Mouse (Mus musculus) myocyte (in vitro differentiated cells): ENCODE measurements around the gene Plcxd2. TPM values are rescaled to one million over a fixed set of nuclear protein-coding genes. Genes with fewer than 3 reads are reported as not detected.
A peak's percentile ranks its signal among the peaks of the same experiment; 100 is the strongest.

Experiments used
- H3K27me3 ChIP-seq: one replicate; pipeline ENCODE4 v1.6.1; 2011; ENCODE audit not compliant: control insufficient read depth, insufficient read depth, insufficient read length
- H3K36me3 ChIP-seq: one replicate; pipeline ENCODE4 v1.6.1; 2011; ENCODE audit not compliant: control insufficient read depth, insufficient read depth
- H3K4me2 ChIP-seq: one replicate; pipeline ENCODE4 v1.6.1; 2011; ENCODE audit warnings: low read depth, control low read depth
- H3K4me3 ChIP-seq: one replicate; pipeline ENCODE4 v1.5.1; 2011; ENCODE audit warnings: mild to moderate bottlenecking, control low read depth, moderate library complexity
- H3K79me2 ChIP-seq: one replicate; pipeline ENCODE4 v1.6.1; 2011; ENCODE audit not compliant: control insufficient read depth, insufficient read depth
- H3ac ChIP-seq: one replicate; pipeline ENCODE4 v1.6.1; 2011; ENCODE audit not compliant: control insufficient read depth, insufficient read length
- CEBPB ChIP-seq: IDR thresholded peaks from 2 replicates; pipeline ENCODE4 v1.6.1; 2011; ENCODE audit warnings: mild to moderate bottlenecking, moderate library complexity; ENCODE audit not compliant: poor library complexity, insufficient read depth, severe bottlenecking
- E2F4 ChIP-seq: IDR thresholded peaks from one replicate; pipeline ENCODE4 v1.6.1; 2011; ENCODE audit warnings: mild to moderate bottlenecking, control low read depth, moderate library complexity; ENCODE audit not compliant: insufficient read depth
- MAX ChIP-seq: IDR thresholded peaks from one replicate; pipeline ENCODE4 v1.6.1; 2011; ENCODE audit warnings: low read depth, mild to moderate bottlenecking, control low read depth
- MYOD1 ChIP-seq, 3 experiments: IDR thresholded peaks; one replicate each; pipeline ENCODE4 v1.6.1; 2011; ENCODE audit warnings: control low read depth in 2 of 3, low read depth in 2 of 3, mild to moderate bottlenecking in 2 of 3, moderate library complexity in 1 of 3; ENCODE audit not compliant: insufficient read length in 2 of 3, control insufficient read depth in 1 of 3
- MYOG ChIP-seq, 3 experiments: IDR thresholded peaks; one replicate each; pipeline ENCODE4 v1.6.1; 2011; ENCODE audit warnings: control low read depth in 2 of 3, low read depth in 2 of 3, mild to moderate bottlenecking in 2 of 3; ENCODE audit not compliant: insufficient read length in 2 of 3, control insufficient read depth in 1 of 3, insufficient read depth in 1 of 3
- POLR2A ChIP-seq: IDR thresholded peaks from one replicate; pipeline ENCODE4 v1.6.1; 2011; ENCODE audit warnings: low read depth, mild to moderate bottlenecking, control low read depth, moderate library complexity; ENCODE audit not compliant: insufficient read length
- POLR2AphosphoS2 ChIP-seq: IDR thresholded peaks from one replicate; pipeline ENCODE4 v1.6.1; 2011; ENCODE audit warnings: low read depth, control low read depth; ENCODE audit not compliant: insufficient read length
- REST ChIP-seq: IDR thresholded peaks from one replicate; pipeline ENCODE4 v1.6.1; 2011; ENCODE audit warnings: mild to moderate bottlenecking, control low read depth, moderate library complexity; ENCODE audit not compliant: insufficient read depth, insufficient read length
- SRF ChIP-seq: IDR thresholded peaks from one replicate; pipeline ENCODE4 v1.6.1; 2011; ENCODE audit warnings: low read depth; ENCODE audit not compliant: control insufficient read depth, insufficient read length
- TCF12 ChIP-seq: IDR thresholded peaks from one replicate; pipeline ENCODE4 v1.6.1; 2011; ENCODE audit warnings: mild to moderate bottlenecking, control low read depth; ENCODE audit not compliant: poor library complexity, insufficient read depth, severe bottlenecking
- TCF3 ChIP-seq: IDR thresholded peaks from one replicate; pipeline ENCODE4 v1.6.1; 2011; ENCODE audit warnings: low read depth, control low read depth; ENCODE audit not compliant: insufficient read length
- USF1 ChIP-seq: IDR thresholded peaks from one replicate; pipeline ENCODE4 v1.6.1; 2011; ENCODE audit warnings: low read depth, mild to moderate bottlenecking, control low read depth, moderate library complexity
- polyA plus RNA-seq: library from polyadenylated mRNA; unstranded; fragments of >200 nt; fragmentation: generic; extraction: Trizol; gene quantifications from one replicate; pipeline ENCODE4 v1.2.1, GENCODE M21; 2012; ENCODE audit warnings: missing spikeins

Plcxd2 gene
- polyA plus RNA-seq, 1 experiment: 0.90 TPM

- Histone ChIP-seq H3K36me3 (no peaks in the 10 kb centered on the region), H3ac (no peak overlapping the region), H3K4me3 (no peak overlapping the region), H3K79me2 (no peaks in the 10 kb centered on the region), H3K4me2 (no peak overlapping the region), H3K27me3 (no peaks in the 10 kb centered on the region)
- TF ChIP-seq E2F4 (no peak), REST (no peak), TCF3 (no peak), MYOG (IDR thresholded peaks at IDR 0.05; ENCODE audit: control insufficient read depth in 1 of 3, insufficient read depth in 1 of 3, insufficient read length in 2 of 3, low read depth in 2 of 3) (no peak), POLR2AphosphoS2 (no peak), USF1 (no peak), POLR2A (no peak), CEBPB (no peak), MAX (no peak), TCF12 (no peak), SRF (no peak), MYOD1 (IDR thresholded peaks at IDR 0.05; ENCODE audit: control insufficient read depth in 1 of 3, insufficient read length in 2 of 3, low read depth in 2 of 3) (no peak)
Measured at GRCm38 (mm10) chr16:45942169-45942891, 67.7 kb downstream of the Plcxd2 start.

DNA sequence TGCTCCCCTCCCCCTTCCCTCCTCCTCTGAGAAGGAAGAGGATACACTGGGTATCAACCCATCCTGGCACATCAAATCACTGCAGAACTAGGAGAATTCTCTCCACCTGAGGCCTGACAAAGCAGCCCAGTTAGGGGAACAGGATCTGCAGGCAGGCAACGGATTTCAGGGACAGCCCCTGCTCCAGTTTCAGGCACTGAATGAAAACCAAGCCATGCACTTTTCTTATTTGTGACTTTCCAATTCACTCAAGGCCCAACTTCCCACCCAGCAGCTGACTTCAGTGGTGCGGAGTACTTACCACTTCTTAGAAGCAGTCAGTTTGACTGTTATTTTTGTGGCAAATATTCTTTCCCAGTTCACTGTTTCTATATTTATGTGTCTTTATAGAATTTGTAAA is 69.3 kb downstream of the Plcxd2 start:
- TF ChIP-seq REST (no peak), MYOG (IDR thresholded peaks at IDR 0.05; ENCODE audit: control insufficient read depth in 1 of 3, insufficient read depth in 1 of 3, insufficient read length in 2 of 3, low read depth in 2 of 3) (no peak), USF1 (no peak), E2F4 (no peak), SRF (no peak), TCF12 (no peak), MYOD1 (IDR thresholded peaks at IDR 0.05; ENCODE audit: control insufficient read depth in 1 of 3, insufficient read length in 2 of 3, low read depth in 2 of 3) (no peak), CEBPB (no peak), TCF3 (no peak), MAX (no peak), POLR2A (no peak), POLR2AphosphoS2 (no peak)
- no peaks in the 10 kb centered on the region for H3K36me3 ChIP-seq

DNA sequence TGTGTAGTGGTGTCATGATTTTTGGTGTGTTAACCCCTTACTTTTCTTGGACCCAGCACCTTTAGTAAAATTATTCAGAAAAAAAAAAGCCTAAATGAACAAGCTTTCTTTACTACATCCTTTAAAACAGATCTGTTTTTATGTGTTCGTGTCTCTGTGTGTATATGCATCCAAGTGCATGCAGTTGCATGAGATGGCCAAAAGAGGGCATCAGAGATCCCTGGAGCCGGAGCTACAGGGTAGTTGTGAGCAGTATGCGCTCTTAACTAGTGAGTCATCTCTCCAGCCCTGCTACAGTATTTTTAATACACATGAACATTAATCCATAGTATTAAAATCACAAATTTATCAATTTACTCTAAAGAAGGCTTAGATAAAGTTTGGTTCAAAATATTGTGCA is 70.6 kb downstream of the Plcxd2 start:
- Histone ChIP-seq H3K36me3 (no peaks in the 10 kb centered on the region), H3K79me2 (no peaks in the 10 kb centered on the region), H3K4me3 (no peak overlapping the region), H3K27me3 (no peaks in the 10 kb centered on the region), H3ac (no peak overlapping the region), H3K4me2 (no peak overlapping the region)
- TF ChIP-seq MYOG (IDR thresholded peaks at IDR 0.05; ENCODE audit: control insufficient read depth in 1 of 3, insufficient read depth in 1 of 3, insufficient read length in 2 of 3, low read depth in 2 of 3): no peak
- no peak for TF ChIP-seq POLR2A
- TF ChIP-seq TCF12: no peak
- TF ChIP-seq MAX: no peak

More for the DNA sequence above, 69.3 kb downstream of the Plcxd2 start:
- Histone ChIP-seq H3K27me3 (no peaks in the 10 kb centered on the region), H3ac (no peak overlapping the region), H3K4me3 (no peak overlapping the region), H3K79me2 (no peaks in the 10 kb centered on the region), H3K4me2 (no peak overlapping the region)

GRCm38 (mm10) chr16:45937381-45937780 is 72.6 kb downstream of the Plcxd2 start:
- no peaks in the 10 kb centered on the region for H3K79me2 ChIP-seq
- no peaks in the 10 kb centered on the region for H3K36me3 ChIP-seq
- no peak overlapping the region for H3ac ChIP-seq
- H3K4me2 ChIP-seq: peak overlapping the region; percentile 39
- TF ChIP-seq TCF12: no peak
- TF ChIP-seq TCF3: no peak
- no peak for TF ChIP-seq USF1
- H3K27me3 ChIP-seq: no peaks in the 10 kb centered on the region
- no peak overlapping the region for H3K4me3 ChIP-seq

- Histone ChIP-seq H3K27me3 (no peaks in the 10 kb centered on the region), H3K79me2 (no peaks in the 10 kb centered on the region), H3K4me2 (peak overlapping the region; percentile 39), H3ac (no peak overlapping the region), H3K4me3 (no peak overlapping the region), H3K36me3 (no peaks in the 10 kb centered on the region)
- TF ChIP-seq POLR2AphosphoS2 (no peak), REST (no peak), USF1 (peak; percentile 7), MYOD1 (IDR thresholded peaks at IDR 0.05; ENCODE audit: control insufficient read depth in 1 of 3, insufficient read length in 2 of 3, low read depth in 2 of 3) (peak in 2 of 3 experiments; percentile 28 to 41), POLR2A (no peak), MYOG (IDR thresholded peaks at IDR 0.05; ENCODE audit: control insufficient read depth in 1 of 3, insufficient read depth in 1 of 3, insufficient read length in 2 of 3, low read depth in 2 of 3) (peak in 1 of 3 experiments; percentile 51), TCF3 (no peak), TCF12 (peak; percentile 82), CEBPB (no peak), E2F4 (no peak), SRF (no peak), MAX (no peak)
Measured at GRCm38 (mm10) chr16:45936521-45936920, 73.5 kb downstream of the Plcxd2 start.
